Mouse (Mus musculus) cerebellum, adult 2 months (tissue): Measurements from ENCODE around the gene Tnrc6a. TPM values are rescaled to one million over a fixed set of nuclear protein-coding genes. Genes with fewer than 3 reads are reported as not detected.
A peak's percentile ranks its signal among the peaks of the same experiment; 100 is the strongest.

Experiments
- DNase-seq, 2 experiments: peaks; one replicate each; pipeline ENCODE4 v3.0.0; 2021
- H3K27ac ChIP-seq: fragments of 200-500 bp; 2 replicates; pipeline ENCODE4 v1.5.1; 2012; ENCODE audit warnings: low read length, control low read depth, inconsistent platforms; ENCODE audit not compliant: insufficient read depth
- H3K27me3 ChIP-seq: fragments of 200-500 bp; 2 replicates; pipeline ENCODE4 v1.6.1; 2012; ENCODE audit warnings: inconsistent platforms, mild to moderate bottlenecking, low read length, moderate library complexity; ENCODE audit not compliant: control insufficient read depth, insufficient read depth
- H3K4me1 ChIP-seq: fragments of 200-500 bp; 2 replicates; pipeline ENCODE4 v1.6.1; 2011; ENCODE audit warnings: low read length; ENCODE audit not compliant: control insufficient read depth, insufficient read depth
- H3K4me3 ChIP-seq: fragments of 200-500 bp; replicated peaks from 2 replicates; pipeline ENCODE3; 2011; ENCODE audit warnings: mild to moderate bottlenecking, low read depth, low read length, control low read depth; ENCODE audit not compliant: insufficient read depth
- CTCF ChIP-seq: fragments of 200-500 bp; IDR thresholded peaks from 2 replicates; pipeline ENCODE4 v1.5.1; 2011; ENCODE audit warnings: low read depth, mild to moderate bottlenecking, control low read depth, low read length, moderate library complexity, borderline replicate concordance; ENCODE audit not compliant: insufficient read depth
- POLR2A ChIP-seq: fragments of 200-500 bp; IDR thresholded peaks from 2 replicates; pipeline ENCODE4 v1.6.1; 2011; ENCODE audit warnings: low read length, control low read depth, borderline replicate concordance; ENCODE audit not compliant: insufficient read depth
- WGBS: fragments of 180-500 bp; shearing (Covaris S2); methylation state at CpG from one replicate; pipeline ENCODE4 v1.1.7; 2018; 5-methylcytosine and 5-hydroxymethylcytosine counted together
- polyA plus RNA-seq: library from polyadenylated mRNA; depleted of rRNA; stranded (reverse); fragments of >200 nt; gene quantifications from 2 replicates; pipeline ENCODE4 v1.2.3, GENCODE M21; 2012

Tnrc6a gene
- polyA plus RNA-seq, 1 experiment, result 91.0 TPM

DNA sequence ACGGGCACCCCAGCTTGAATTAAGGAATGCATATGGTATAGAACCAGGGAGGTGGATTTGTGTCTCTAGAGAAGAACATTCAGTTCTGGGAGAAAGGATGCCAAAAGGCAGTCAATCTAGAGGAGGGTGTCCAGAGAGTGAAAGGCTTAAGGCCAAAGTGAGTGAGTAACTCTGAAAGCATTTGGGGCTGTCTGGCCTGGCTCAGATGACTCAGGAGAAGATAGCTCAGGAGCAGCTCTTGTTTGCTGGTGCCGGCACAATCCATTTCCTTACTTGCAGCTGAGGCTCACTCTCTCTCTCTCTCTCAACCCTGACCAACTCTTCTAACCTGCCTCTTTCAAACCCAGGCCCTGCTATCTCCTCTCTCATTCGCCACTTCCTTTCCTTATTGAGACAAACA lies 13.6 kb upstream of the Tnrc6a start:
- DNase-seq, result no peak
- no peak overlapping the region for H3K27ac ChIP-seq
- H3K27me3 ChIP-seq, result no peaks in the 10 kb centered on the region
- H3K4me3 ChIP-seq, result no peak overlapping the region
- TF ChIP-seq POLR2A (no peak), CTCF (no peak)
- WGBS, result 80% methylated on average over 3 of the region's 3 CpGs
- H3K4me1 ChIP-seq, result no peaks in the 10 kb centered on the region

DNA sequence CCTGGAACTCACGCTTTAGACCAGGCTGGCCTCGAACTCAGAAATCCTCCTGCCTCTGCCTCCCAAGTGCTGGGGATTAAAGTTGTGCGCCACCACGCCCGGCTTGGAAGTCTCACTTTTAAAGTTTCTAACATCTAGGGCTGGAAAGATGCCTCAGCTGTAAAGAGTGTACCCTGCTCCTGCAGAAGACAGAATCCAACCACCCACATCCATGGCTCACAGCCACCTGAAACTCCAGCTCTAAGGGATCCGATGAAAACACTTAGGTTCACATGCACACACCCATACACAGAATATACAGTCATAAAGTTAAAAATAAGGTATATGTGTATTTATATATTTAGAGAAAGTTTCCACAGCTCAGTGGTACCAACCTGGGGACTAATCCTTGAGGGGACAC lies 10.1 kb upstream of the Tnrc6a start:
- Histone ChIP-seq H3K27me3 (no peaks in the 10 kb centered on the region), H3K4me3 (no peak overlapping the region), H3K27ac (no peak overlapping the region), H3K4me1 (no peaks in the 10 kb centered on the region)
- 89% methylated on average over 6 of the region's 6 CpGs for WGBS
- no peak for TF ChIP-seq POLR2A
- TF ChIP-seq CTCF, result no peak
- no peak for DNase-seq

DNA sequence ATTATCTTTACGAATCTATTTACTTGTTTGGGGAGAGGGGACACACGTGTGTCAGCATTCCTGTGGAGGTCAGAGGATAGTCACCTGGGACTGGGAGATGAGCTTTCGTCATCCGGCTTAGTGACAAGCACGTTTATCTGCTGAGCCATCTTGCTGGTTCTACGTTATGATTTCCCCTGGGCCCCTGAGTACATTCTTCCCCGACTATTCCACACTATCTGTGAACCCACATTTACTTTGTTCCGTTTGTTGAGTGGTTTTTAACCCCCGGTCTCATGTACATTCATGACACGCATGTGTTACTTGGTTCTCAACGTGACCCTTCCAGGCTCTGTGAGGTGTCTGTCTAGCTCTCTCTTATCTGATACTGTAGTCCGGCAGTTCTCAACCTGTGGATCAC lies 6.9 kb upstream of the Tnrc6a start:
- no peak for DNase-seq
- Histone ChIP-seq H3K27me3 (no peaks in the 10 kb centered on the region), H3K27ac (no peak overlapping the region), H3K4me3 (no peak overlapping the region), H3K4me1 (no peaks in the 10 kb centered on the region)
- TF ChIP-seq CTCF (no peak), POLR2A (no peak)
- 81% methylated on average over 12 of the region's 12 CpGs for WGBS

DNA sequence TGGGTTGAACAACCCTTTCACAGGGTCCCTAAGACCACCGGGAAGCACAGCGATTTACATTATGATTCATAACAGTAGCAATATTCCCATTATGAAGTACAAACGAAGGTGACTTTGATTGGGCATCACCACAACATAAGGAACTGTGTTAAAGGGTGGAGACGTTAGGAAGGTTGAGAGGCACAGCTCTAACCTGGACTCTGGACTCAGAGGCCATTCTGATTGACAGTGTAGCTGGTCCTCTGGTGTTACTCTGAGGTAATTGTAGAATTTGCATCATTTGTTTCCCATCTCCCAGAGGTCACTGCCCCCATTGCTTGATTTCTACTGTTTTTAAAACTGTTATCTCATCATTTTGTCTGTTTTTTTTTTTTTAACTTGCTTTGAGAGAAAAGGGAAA lies 6.5 kb upstream of the Tnrc6a start:
- Histone ChIP-seq H3K4me3 (no peak overlapping the region), H3K27me3 (no peaks in the 10 kb centered on the region), H3K27ac (no peak overlapping the region), H3K4me1 (no peaks in the 10 kb centered on the region)
- 78% methylated on average over 4 of the region's 4 CpGs for WGBS
- TF ChIP-seq POLR2A (no peak), CTCF (no peak)
- no peak for DNase-seq

DNA sequence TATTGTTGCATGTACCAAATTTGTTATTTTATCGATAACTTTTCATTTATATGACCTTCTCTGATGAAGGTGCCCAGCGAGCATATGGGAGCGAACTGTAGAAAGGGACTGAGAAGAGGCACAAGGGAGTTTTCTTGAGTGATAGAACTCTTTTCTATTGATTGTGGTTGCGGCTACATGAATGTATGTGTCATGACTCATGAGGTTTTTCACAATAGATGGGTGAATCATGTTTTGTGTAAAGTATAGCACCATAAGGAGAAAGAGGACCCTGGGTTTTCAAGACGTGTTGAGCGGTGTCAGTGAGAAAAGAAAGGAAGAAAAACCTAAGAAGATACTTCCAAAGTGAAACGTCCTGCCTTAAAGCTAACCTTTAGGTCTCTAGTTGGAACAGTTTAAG lies 3.2 kb upstream of the Tnrc6a start:
- no peaks in the 10 kb centered on the region for H3K27me3 ChIP-seq
- H3K4me3 ChIP-seq, result no peak overlapping the region
- no peak for DNase-seq
- 86% methylated on average over 7 of the region's 7 CpGs for WGBS
- TF ChIP-seq POLR2A (no peak), CTCF (no peak)
- no peak overlapping the region for H3K27ac ChIP-seq
- H3K4me1 ChIP-seq, result no peaks in the 10 kb centered on the region; the same call in 1 of the 2 replicates

GRCm38 (mm10) chr7:123124299-123124716 lies 623 bp downstream of the Tnrc6a start:
- Histone ChIP-seq H3K27ac (peak overlapping the region; percentile 100), H3K4me3 (peak overlapping the region; percentile 99), H3K4me1 (peaks cover 9% of the 10 kb centered on the region; the same call in 1 of the 2 replicates), H3K27me3 (no peaks in the 10 kb centered on the region)
- no peak for TF ChIP-seq CTCF
- no peak for TF ChIP-seq POLR2A
- WGBS, result under 1% methylated on average over 30 of the region's 45 CpGs
- DNase-seq, result no peak

DNA sequence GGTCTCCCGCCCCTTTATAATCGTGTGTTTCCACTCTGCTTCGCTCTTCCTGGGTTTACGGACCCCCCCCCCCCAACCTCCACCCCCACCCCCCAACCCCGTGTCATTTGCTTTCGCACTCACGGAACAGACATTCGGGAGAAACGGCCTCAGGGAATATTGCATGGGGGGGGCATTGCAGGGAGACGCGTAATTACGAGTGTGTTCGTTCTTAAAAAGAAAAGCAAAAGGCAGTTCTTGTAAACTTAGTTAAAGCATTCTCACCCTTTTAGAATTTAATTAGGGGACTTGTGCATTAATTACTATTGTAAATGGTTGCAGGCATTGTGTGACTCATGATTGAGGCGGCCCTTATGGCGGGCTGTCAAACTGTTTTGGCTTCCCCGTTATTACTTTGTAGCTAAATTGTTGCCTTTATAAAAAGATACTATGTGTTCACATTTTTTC lies 1.1 kb downstream of the Tnrc6a start:
- peak in 1 of 2 experiments; percentile 38 for DNase-seq
- WGBS, result under 1% methylated on average over 16 of the region's 16 CpGs
- Histone ChIP-seq H3K27ac (0 out of 2 replicates have a peak overlapping the region, but pooled peaks have one; percentile 100), H3K4me1 (peaks cover 11% of the 10 kb centered on the region; the same call in 1 of the 2 replicates), H3K4me3 (peak overlapping the region; percentile 99), H3K27me3 (no peaks in the 10 kb centered on the region)
- no peak for TF ChIP-seq CTCF
- no peak for TF ChIP-seq POLR2A

DNA sequence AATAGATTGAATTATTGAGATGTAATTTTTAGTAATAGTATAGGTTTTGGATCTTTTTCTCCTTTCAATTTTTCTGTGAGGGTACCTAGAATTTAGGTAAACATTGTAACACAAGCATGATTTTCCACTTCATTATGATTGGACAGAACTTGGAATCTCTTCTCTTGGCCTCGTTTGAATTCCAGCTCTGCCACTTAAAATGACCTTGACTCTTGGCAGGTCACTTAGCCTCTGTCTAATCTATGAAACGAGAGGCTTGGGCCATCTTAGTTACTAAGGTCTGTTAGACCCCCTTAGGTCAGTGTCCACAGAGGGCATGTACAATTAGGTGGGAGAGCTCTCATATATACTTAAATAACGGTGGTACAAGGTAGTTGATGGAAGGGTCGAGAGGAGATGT lies 2.4 kb downstream of the Tnrc6a start:
- Histone ChIP-seq H3K27ac (no peak overlapping the region), H3K27me3 (no peaks in the 10 kb centered on the region), H3K4me3 (no peak overlapping the region), H3K4me1 (peaks cover 19% of the 10 kb centered on the region; the same call in 1 of the 2 replicates)
- 34% methylated on average over 4 of the region's 4 CpGs for WGBS
- DNase-seq, result no peak
- TF ChIP-seq POLR2A (no peak), CTCF (no peak)
